Mouse (Mus musculus) CD8-positive naive resting alpha-beta T cell, adult 57 days (primary cell): ENCODE results near the gene Capn3. TPM values are rescaled to one million over a fixed set of nuclear protein-coding genes. Genes with fewer than 3 reads are reported as not detected.

Source experiments
- total RNA-seq: library from RNA; stranded (reverse); gene quantifications from one replicate; pipeline ENCODE4 v1.2.4, GENCODE M21; 2023

The Capn3 gene
- 0.77 TPM for total RNA-seq

DNA sequence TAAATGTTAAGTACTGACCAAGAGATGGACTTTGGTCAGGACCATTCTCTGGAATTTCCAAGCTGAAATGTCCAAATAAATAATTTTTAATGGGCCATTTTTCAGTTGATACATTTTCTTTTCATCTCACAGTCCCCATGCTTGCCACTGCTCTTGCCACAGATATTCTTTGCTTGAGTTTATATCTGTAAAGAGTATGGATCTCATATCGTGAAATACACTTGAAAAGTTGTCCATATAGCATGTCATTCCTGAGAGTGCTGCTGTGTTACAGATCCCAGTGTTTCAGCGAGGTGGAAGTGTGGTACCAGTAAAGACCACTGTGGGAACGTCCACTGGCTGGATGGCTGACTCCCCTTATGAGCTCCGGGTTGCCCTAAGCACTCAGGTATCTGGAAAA is at the start of gene Capn3:
Gene Capn3, plus strand, starts transcription at position 301 of the 400 bp plus-strand sequence.

Other genes with a start within 250 kb of the Capn3 start
- gene Pla2g4e, start 210.7 kb upstream of the Capn3 start, total RNA-seq = not detected
- gene Pla2g4d, start 166.8 kb upstream of the Capn3 start, total RNA-seq = not detected
- 0.40 TPM for gene Pla2g4f, start 141.9 kb upstream of the Capn3 start, total RNA-seq
- gene Vps39, start 102.9 kb upstream of the Capn3 start, total RNA-seq = 68.3 TPM
- gene Ganc, start 52.1 kb upstream of the Capn3 start, total RNA-seq = 15.9 TPM
- gene Tmem87a, start 51.9 kb upstream of the Capn3 start, total RNA-seq = 56.6 TPM
- gene Zfp106, start 107.8 kb downstream of the Capn3 start, total RNA-seq = 75.1 TPM
- gene Snap23, start 111.7 kb downstream of the Capn3 start, total RNA-seq = 29.4 TPM
- 18.6 TPM for gene Haus2, start 153.4 kb downstream of the Capn3 start, total RNA-seq
- gene Lrrc57, start 153.5 kb downstream of the Capn3 start, total RNA-seq = 15.8 TPM
- gene Stard9, start 173.1 kb downstream of the Capn3 start, total RNA-seq = 0.21 TPM